Mouse (Mus musculus) liver, embryonic 14.5 days (tissue): ENCODE results near the gene Six6. TPM values are rescaled to one million over a fixed set of nuclear protein-coding genes. Genes with fewer than 3 reads are reported as not detected.

Source experiments
- ATAC-seq: fragments of 200-750 bp; cut with Nextera tagmentation; 2 replicates; pipeline ENCODE4 v1.8.0; 2017; ENCODE audit warnings: moderate number of reproducible peaks, mild to moderate bottlenecking, moderate library complexity; ENCODE audit not compliant: insufficient read depth
- DNase-seq, 3 experiments: peaks; one replicate each; pipeline ENCODE4 v3.0.0-alpha.2; 2012 to 2013; ENCODE audit warnings: low read depth in 3 of 3, low spot score in 3 of 3
- H3K27ac ChIP-seq: fragments of 300-500 bp; sonication (generic); 2 replicates; pipeline ENCODE4 v1.5.1; 2014; ENCODE audit warnings: moderate library complexity, mild to moderate bottlenecking, control low read depth, inconsistent platforms
- H3K27me3 ChIP-seq: fragments of 300-500 bp; sonication (generic); 2 replicates; pipeline ENCODE4 v1.6.1; 2014; ENCODE audit warnings: mild to moderate bottlenecking, low read length, moderate library complexity; ENCODE audit not compliant: control insufficient read depth, insufficient read depth
- H3K36me3 ChIP-seq: fragments of 300-500 bp; sonication (generic); replicated peaks from 2 replicates; pipeline ENCODE4 v1.6.1; 2014; ENCODE audit warnings: low read depth; ENCODE audit not compliant: control insufficient read depth, insufficient read depth
- H3K4me1 ChIP-seq, 2 experiments: fragments of 200-500 bp in 1 of 2; fragments of 300-500 bp in 1 of 2; sonication (generic) in 1 of 2; replicated peaks; 2 replicates each; pipeline ENCODE4 v1.6.1; 2012 to 2014; ENCODE audit warnings: antibody characterized with exemption in 1 of 2, inconsistent platforms in 1 of 2, low read length in 1 of 2; ENCODE audit not compliant: control insufficient read depth in 2 of 2, insufficient read depth in 2 of 2
- H3K4me2 ChIP-seq: fragments of 300-500 bp; sonication (generic); 2 replicates; pipeline ENCODE4 v1.6.1; 2014; ENCODE audit warnings: low read depth, mild to moderate bottlenecking, control low read depth, moderate library complexity
- H3K4me3 ChIP-seq, 2 experiments: fragments of 200-500 bp in 1 of 2; fragments of 300-500 bp in 1 of 2; sonication (generic) in 1 of 2; 2 replicates each; pipeline ENCODE4 v1.5.1; 2012 to 2014; ENCODE audit warnings: low read depth in 2 of 2, low read length in 2 of 2, mild to moderate bottlenecking in 2 of 2, control low read depth in 1 of 2, inconsistent platforms in 1 of 2, moderate library complexity in 1 of 2; ENCODE audit not compliant: insufficient read depth in 1 of 2
- H3K9ac ChIP-seq: fragments of 300-500 bp; sonication (generic); replicated peaks from 2 replicates; pipeline ENCODE4 v1.6.1; 2014; ENCODE audit warnings: mild to moderate bottlenecking, control low read depth, moderate library complexity
- H3K9me3 ChIP-seq: fragments of 300-500 bp; sonication (generic); 2 replicates; pipeline ENCODE4 v1.6.1; 2016; ENCODE audit warnings: low read length, mixed read lengths; ENCODE audit not compliant: control insufficient read depth
- CTCF ChIP-seq: IDR thresholded peaks from 2 replicates; pipeline ENCODE4 v1.5.1; 2016; ENCODE audit warnings: antibody characterized with exemption, low read depth, control low read depth
- EP300 ChIP-seq: IDR thresholded peaks from 2 replicates; pipeline ENCODE4 v1.6.1; 2016; ENCODE audit warnings: antibody characterized with exemption, low read depth
- WGBS: fragments of 180-500 bp; shearing (Covaris S2); extraction: QIAGEN DNeasy Blood & Tissue Kit; methylation state at CpG from one replicate; pipeline ENCODE4 v1.1.7; 2014; ENCODE audit not compliant: insufficient replicate concordance; 5-methylcytosine and 5-hydroxymethylcytosine counted together
- polyA plus RNA-seq, 2 experiments: library from polyadenylated mRNA; depleted of rRNA in 1 of 2; stranded (reverse) in 1 of 2; unstranded in 1 of 2; fragments of >200 nt; fragmentation: Nextera tagmentation in 1 of 2; extraction: Ambion mirVana in 1 of 2; gene quantifications; 2 replicates each; pipeline versions ENCODE4 v1.2.1 to v1.2.3; 2012 to 2014

Six6 gene
- polyA plus RNA-seq, 2 experiments, result not detected

- H3K9me3 ChIP-seq, result no peaks in the 10 kb centered on the region
- H3K27ac ChIP-seq, result no peak overlapping the region
- no peaks in the 10 kb centered on the region for H3K36me3 ChIP-seq
- DNase-seq (no peak), ATAC-seq (no peak)
- H3K4me3 ChIP-seq, result no peak overlapping the region
- H3K4me1 ChIP-seq, result no peaks in the 10 kb centered on the region
- H3K4me2 ChIP-seq, result no peak overlapping the region
- no peak for TF ChIP-seq CTCF
- no peak for TF ChIP-seq EP300
- H3K27me3 ChIP-seq, result peaks cover 61% of the 10 kb centered on the region
- H3K9ac ChIP-seq, result no peak overlapping the region
These were observed 7.1 kb downstream of the Six6 start for GRCm38 (mm10) chr12:72946805-72947204.

DNA sequence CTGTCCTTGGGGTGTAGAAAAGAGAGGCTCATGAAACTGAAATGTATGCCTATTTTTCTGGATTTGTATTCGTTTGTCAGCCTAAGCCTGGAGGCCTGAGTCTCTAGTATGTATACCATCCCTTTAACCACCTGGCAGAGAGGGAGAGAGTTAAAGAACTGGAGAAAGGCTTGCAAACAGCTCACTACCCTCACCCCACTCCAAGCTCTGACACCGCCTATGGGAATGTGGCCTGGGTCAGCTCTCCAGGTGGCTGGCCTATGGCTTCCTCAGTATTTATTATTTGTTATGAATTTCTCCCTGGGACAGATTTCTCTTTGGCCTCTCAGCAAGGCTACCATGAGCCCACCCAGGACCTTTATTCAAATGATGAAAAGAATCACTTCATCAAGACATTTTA, 7.6 kb downstream of the Six6 start:
- no peak overlapping the region for H3K4me3 ChIP-seq
- DNase-seq (no peak), ATAC-seq (no peak)
- TF ChIP-seq CTCF (no peak), EP300 (no peak)
- no peak overlapping the region for H3K9ac ChIP-seq
- peaks cover 56% of the 10 kb centered on the region for H3K27me3 ChIP-seq
- H3K9me3 ChIP-seq, result no peaks in the 10 kb centered on the region
- no peaks in the 10 kb centered on the region for H3K36me3 ChIP-seq
- H3K4me1 ChIP-seq, result no peaks in the 10 kb centered on the region
- no peak overlapping the region for H3K4me2 ChIP-seq
- WGBS, result 16% methylated on average over 2 of the region's 2 CpGs
- H3K27ac ChIP-seq, result no peak overlapping the region

DNA sequence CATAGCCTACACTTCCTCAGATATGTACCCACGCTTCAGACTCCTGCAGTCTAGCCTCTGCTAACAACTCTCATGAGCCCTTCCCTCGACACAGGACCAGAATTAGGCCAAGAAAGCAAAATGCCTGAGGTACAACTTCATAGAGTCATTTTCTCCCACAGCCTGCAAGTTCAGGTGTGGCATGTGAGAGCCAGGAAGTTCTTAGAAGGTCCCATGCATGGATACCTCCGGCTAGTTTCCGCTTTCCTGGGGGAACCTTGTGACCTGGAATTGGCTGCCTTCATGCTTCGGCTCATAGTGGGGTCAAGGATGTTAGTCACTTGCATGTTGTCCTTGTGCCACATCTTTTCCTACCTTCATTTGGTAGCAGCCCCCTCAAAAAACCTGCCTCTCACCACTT, 13.4 kb downstream of the Six6 start:
- Histone ChIP-seq H3K4me1 (no peaks in the 10 kb centered on the region), H3K9me3 (no peaks in the 10 kb centered on the region), H3K27ac (no peak overlapping the region), H3K36me3 (no peaks in the 10 kb centered on the region), H3K4me2 (no peak overlapping the region), H3K9ac (no peak overlapping the region), H3K4me3 (no peak overlapping the region), H3K27me3 (peaks cover 2% of the 10 kb centered on the region; the same call in 1 of the 2 replicates)
- TF ChIP-seq CTCF (no peak), EP300 (no peak)
- WGBS, result 71% methylated on average over 5 of the region's 5 CpGs
- no peak for ATAC-seq
- no peak for DNase-seq

DNA sequence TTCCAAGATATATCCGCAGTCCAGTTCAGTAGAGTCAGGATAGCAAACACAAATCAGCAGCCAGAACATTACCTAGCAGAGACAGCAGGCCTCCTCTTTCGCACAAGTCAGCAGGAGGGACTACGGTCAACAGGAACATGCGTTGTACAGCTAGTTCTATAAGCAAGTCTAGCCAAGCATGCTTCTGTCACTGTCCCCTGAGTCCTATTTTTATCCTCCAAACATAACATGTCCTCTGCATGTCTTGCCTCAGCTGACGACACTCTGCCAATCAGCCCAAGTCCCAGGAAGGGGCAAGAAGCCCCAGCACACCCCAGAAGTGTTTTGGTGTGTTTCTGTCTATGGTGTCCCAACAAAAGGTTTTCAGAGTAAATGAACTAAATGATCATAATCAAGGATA, 14.2 kb downstream of the Six6 start:
- 65% methylated on average over 5 of the region's 5 CpGs for WGBS
- TF ChIP-seq EP300, result no peak
- no peak for TF ChIP-seq CTCF
- Histone ChIP-seq H3K4me1 (no peaks in the 10 kb centered on the region), H3K9ac (no peak overlapping the region), H3K4me3 (no peak overlapping the region), H3K9me3 (no peaks in the 10 kb centered on the region), H3K36me3 (no peaks in the 10 kb centered on the region), H3K4me2 (no peak overlapping the region), H3K27me3 (peaks cover 2% of the 10 kb centered on the region; the same call in 1 of the 2 replicates), H3K27ac (no peak overlapping the region)
- DNase-seq (no peak), ATAC-seq (no peak)

- peaks cover 1% of the 10 kb centered on the region; the same call in 1 of the 2 replicates for H3K27me3 ChIP-seq
- 33% methylated on average over 4 of the region's 4 CpGs for WGBS
- no peaks in the 10 kb centered on the region for H3K4me1 ChIP-seq
- TF ChIP-seq EP300, result no peak
- H3K36me3 ChIP-seq, result no peaks in the 10 kb centered on the region
- no peak overlapping the region for H3K4me3 ChIP-seq
- no peaks in the 10 kb centered on the region for H3K9me3 ChIP-seq
- no peak overlapping the region for H3K27ac ChIP-seq
- DNase-seq (no peak), ATAC-seq (no peak)
- H3K9ac ChIP-seq, result no peak overlapping the region
- H3K4me2 ChIP-seq, result no peak overlapping the region
These were observed 15.2 kb downstream of the Six6 start for GRCm38 (mm10) chr12:72954906-72955305.
